Mouse (Mus musculus): ENCODE data around the gene Olfr746.

Olfr746 gene

DNA sequence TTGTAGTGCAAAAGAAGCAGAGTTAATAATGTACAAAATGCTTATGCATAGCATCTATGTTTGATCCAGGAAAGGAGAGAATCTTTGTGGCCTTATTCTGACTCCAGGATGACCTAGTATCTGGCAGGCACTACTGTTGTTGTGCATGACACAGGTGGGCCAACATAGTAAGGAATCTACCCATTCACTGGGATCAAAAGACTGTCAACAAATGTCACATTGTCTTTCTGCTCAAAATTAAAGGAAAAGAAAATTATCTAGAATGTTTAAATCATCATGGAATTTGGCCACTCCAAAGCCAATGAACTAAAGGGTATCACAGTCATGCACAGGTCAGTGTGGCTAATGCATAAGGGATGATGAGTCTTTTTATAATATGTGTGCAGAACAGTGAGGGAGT is at the start of gene Olfr746:
Olfr746 (plus strand) TSS at position 301 of the 400 bp plus-strand sequence.
- DNase-seq (ENCODE audit: low spot score in 2 of 2): no peak

DNA sequence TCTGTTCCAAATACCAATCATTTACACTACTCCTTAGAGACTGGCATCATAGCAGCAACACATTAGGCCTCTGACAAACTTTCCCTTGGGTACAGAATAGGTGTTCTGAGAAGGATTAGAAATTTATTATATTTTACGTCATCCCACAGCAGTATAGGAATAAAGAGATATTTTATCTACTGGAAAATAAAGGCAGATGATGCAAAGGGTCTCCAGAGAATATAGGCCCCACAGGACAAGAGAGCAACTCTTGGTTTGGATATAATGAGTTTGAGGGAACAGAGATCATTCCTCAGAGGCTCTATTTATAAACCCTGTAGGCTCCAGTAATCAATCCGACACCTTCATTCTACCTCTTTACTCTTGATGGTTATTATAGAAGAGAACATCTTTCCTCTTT is 32.3 kb upstream of the Olfr746 start, which contains the start of gene Olfr744:
Olfr744 (plus strand) TSS at position 301 of the 400 bp plus-strand sequence.
- no peak for DNase-seq (ENCODE audit: low spot score in 2 of 2)

DNA sequence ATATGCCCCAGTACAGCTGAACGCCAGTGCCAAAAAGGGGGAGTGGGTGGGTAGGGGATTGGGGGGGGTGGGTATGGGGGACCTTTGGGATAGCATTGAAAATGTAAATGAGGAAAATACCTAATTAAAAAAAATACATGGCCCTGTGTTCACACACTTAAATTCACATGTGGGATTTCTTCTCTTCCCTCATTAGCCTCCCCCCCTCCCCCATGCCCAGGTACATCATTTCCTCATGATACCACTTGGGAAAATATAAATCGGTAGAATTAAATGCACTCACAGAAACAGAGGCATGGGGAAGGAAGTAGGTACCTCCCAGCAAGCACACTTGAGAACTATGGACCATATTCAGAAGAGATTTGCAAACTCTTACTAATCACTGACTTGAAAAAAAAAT is 7.8 kb upstream of the Olfr746 start, which contains the start of gene Olfr745:
Olfr745 (plus strand) TSS at position 301 of the 400 bp plus-strand sequence.
- DNase-seq (ENCODE audit: low spot score in 2 of 2): no peak

DNA sequence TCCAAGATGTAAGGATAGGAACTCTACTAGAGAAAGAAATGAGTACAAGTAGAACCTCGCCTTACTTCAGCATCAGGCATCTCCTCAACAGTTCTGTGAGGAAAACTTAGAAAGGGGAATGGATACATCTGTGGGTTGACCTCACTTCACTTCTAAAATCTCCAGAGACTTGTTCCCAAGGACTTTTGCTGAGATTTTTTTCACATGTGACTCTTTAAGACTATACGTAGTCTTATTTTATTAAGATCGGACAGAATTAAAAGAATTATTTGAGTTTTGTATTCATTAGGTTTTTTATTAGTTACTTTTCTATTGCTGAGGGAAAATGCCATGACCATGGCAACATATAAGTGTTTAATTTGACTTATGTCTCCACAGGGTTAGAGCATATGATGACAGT is 46.2 kb downstream of the Olfr746 start, which contains the start of gene Olfr747:
Olfr747 (minus strand) TSS at position 101 of the 400 bp plus-strand sequence.
- no peak for DNase-seq (ENCODE audit: low spot score in 2 of 2)
